8 mouse cellular contexts compared by ENCODE assay signal in genomic region chr13:51644829-51645789, GRCm38 (mm10). TPM values are rescaled to one million over a fixed set of nuclear protein-coding genes. Genes with fewer than 3 reads are reported as not detected.
DNase-seq lines count a peak whose midpoint lies in the region; ATAC-seq and TF ChIP-seq lines count a peak whose summit lies in the region.

Gene Cks2, plus strand, starts transcription at chr13:51645232.

- DNase-seq in CD8-positive naive resting alpha-beta T cell, adult 2 months (ENCODE audit: low read depth in 2 of 2, low spot score in 2 of 2), result peak; percentile 94
- peak; percentile 99 for DNase-seq in c-Kit-positive CD71-negative TER-119-negative erythroid progenitor cells, embryonic 14.5 days (ENCODE audit: low read depth)
- DNase-seq in forebrain, embryonic 10.5 days (ENCODE audit: extremely low spot score, low spot score), result peak; percentile 99
- DNase-seq in kidney, postnatal 25 days, result peak; percentile 98 to 99
- peak; percentile 99 for DNase-seq in liver, embryonic 14.5 days (ENCODE audit: low read depth in 3 of 3, low spot score in 3 of 3)
- peak; percentile 98 for DNase-seq in neural tube, embryonic 11.5 days (ENCODE audit: low spot score)
- DNase-seq in stomach, postnatal 0 days (ENCODE audit: low spot score), result peak; percentile 97

- no peak; the same call in 1 of the 2 replicates for TF ChIP-seq EP300 in liver, embryonic 14.5 days (IDR thresholded peaks at IDR 0.05; ENCODE audit: low read depth)
- TF ChIP-seq EP300 in stomach, postnatal 0 days (optimal IDR thresholded peaks at IDR 0.05), result no peak

- 0 out of 2 replicates have a peak, but pooled peaks have one; percentile 4 for TF ChIP-seq CTCF in liver, embryonic 14.5 days (IDR thresholded peaks at IDR 0.05; ENCODE audit: low read depth)
- no peak for TF ChIP-seq CTCF in stomach, postnatal 0 days (IDR thresholded peaks at IDR 0.05; ENCODE audit: low read depth)

- no peaks in the 10 kb centered on the region for H3K9me3 ChIP-seq in forebrain, embryonic 10.5 days
- no peaks in the 10 kb centered on the region for H3K9me3 ChIP-seq in heart, embryonic 15.5 days (replicated peaks)
- H3K9me3 ChIP-seq in liver, embryonic 14.5 days (ENCODE audit: control insufficient read depth, low read length), result no peaks in the 10 kb centered on the region
- no peaks in the 10 kb centered on the region for H3K9me3 ChIP-seq in neural tube, embryonic 11.5 days (ENCODE audit: control insufficient read depth, low read length)
- no peaks in the 10 kb centered on the region for H3K9me3 ChIP-seq in stomach, postnatal 0 days (ENCODE audit: control insufficient read depth, low read length)

- peak within 1 kb of the TSS; percentile 68 for H3K4me2 ChIP-seq in heart, embryonic 15.5 days
- peak within 1 kb of the TSS; percentile 97 for H3K4me2 ChIP-seq in liver, embryonic 14.5 days (ENCODE audit: low read depth)
- H3K4me2 ChIP-seq in neural tube, embryonic 11.5 days (ENCODE audit: low read depth), result peak within 1 kb of the TSS; percentile 60
- H3K4me2 ChIP-seq in stomach, postnatal 0 days (replicated peaks; ENCODE audit: low read depth), result peak within 1 kb of the TSS; percentile 77

- peak within 1 kb of the TSS; percentile 85 for H3K4me3 ChIP-seq in forebrain, embryonic 10.5 days
- H3K4me3 ChIP-seq in heart, embryonic 15.5 days, result peak within 1 kb of the TSS; percentile 87
- H3K4me3 ChIP-seq in liver, embryonic 14.5 days (ENCODE audit: insufficient read depth in 1 of 2, low read depth in 2 of 2, low read length in 2 of 2), result peak within 1 kb of the TSS; percentile 87 to 99
- peak within 1 kb of the TSS; percentile 59 for H3K4me3 ChIP-seq in neural tube, embryonic 11.5 days (ENCODE audit: low read depth, low read length)
- H3K4me3 ChIP-seq in stomach, postnatal 0 days (ENCODE audit: low read depth, low read length), result peak within 1 kb of the TSS; percentile 74

- peak within 1 kb of the TSS; percentile 98 for H3K27ac ChIP-seq in forebrain, embryonic 10.5 days
- H3K27ac ChIP-seq in heart, embryonic 15.5 days, result peak within 1 kb of the TSS; percentile 87
- peak within 1 kb of the TSS; percentile 94 for H3K27ac ChIP-seq in liver, embryonic 14.5 days
- H3K27ac ChIP-seq in neural tube, embryonic 11.5 days (ENCODE audit: low read depth, low read length), result peak within 1 kb of the TSS; percentile 9; the same call in 1 of the 2 replicates
- peak within 1 kb of the TSS; percentile 76 for H3K27ac ChIP-seq in stomach, postnatal 0 days (replicated peaks)

- H3K36me3 ChIP-seq in forebrain, embryonic 10.5 days (replicated peaks), result peaks cover 8% of the 10 kb centered on the region
- H3K36me3 ChIP-seq in heart, embryonic 15.5 days, result no peaks in the 10 kb centered on the region
- peaks cover 15% of the 10 kb centered on the region for H3K36me3 ChIP-seq in liver, embryonic 14.5 days (replicated peaks; ENCODE audit: control insufficient read depth, insufficient read depth, low read depth)
- no peaks in the 10 kb centered on the region for H3K36me3 ChIP-seq in neural tube, embryonic 11.5 days (ENCODE audit: control insufficient read depth, insufficient read depth, low read length)
- H3K36me3 ChIP-seq in stomach, postnatal 0 days (ENCODE audit: control insufficient read depth, insufficient read depth, low read length), result no peaks in the 10 kb centered on the region

- H3K27me3 ChIP-seq in forebrain, embryonic 10.5 days (ENCODE audit: poor library complexity, severe bottlenecking), result no peaks in the 10 kb centered on the region
- H3K27me3 ChIP-seq in heart, embryonic 15.5 days, result no peaks in the 10 kb centered on the region
- H3K27me3 ChIP-seq in liver, embryonic 14.5 days (ENCODE audit: control insufficient read depth, insufficient read depth, low read length), result no peaks in the 10 kb centered on the region
- H3K27me3 ChIP-seq in neural tube, embryonic 11.5 days (ENCODE audit: control insufficient read depth, insufficient read depth, low read length), result no peaks in the 10 kb centered on the region
- no peaks in the 10 kb centered on the region for H3K27me3 ChIP-seq in stomach, postnatal 0 days (ENCODE audit: control insufficient read depth, insufficient read depth, low read length)

- peak within 1 kb of the TSS; percentile 81 for H3K9ac ChIP-seq in heart, embryonic 15.5 days
- H3K9ac ChIP-seq in liver, embryonic 14.5 days (replicated peaks), result peak within 1 kb of the TSS; percentile 100
- H3K9ac ChIP-seq in neural tube, embryonic 11.5 days (ENCODE audit: low read length), result peak within 1 kb of the TSS; percentile 71
- H3K9ac ChIP-seq in stomach, postnatal 0 days (ENCODE audit: low read length), result peak within 1 kb of the TSS; percentile 81

- WGBS in forebrain, embryonic 10.5 days, result under 1% methylated on average over 83 of the region's 83 CpGs
- under 1% methylated on average over 83 of the region's 83 CpGs for WGBS in heart, embryonic 15.5 days
- WGBS in liver, embryonic 14.5 days (ENCODE audit: insufficient replicate concordance), result under 1% methylated on average over 83 of the region's 83 CpGs
- WGBS in neural tube, embryonic 11.5 days, result 1% methylated on average over 79 of the region's 83 CpGs
- under 1% methylated on average over 83 of the region's 83 CpGs for WGBS in stomach, postnatal 0 days

- H3K4me1 ChIP-seq in forebrain, embryonic 10.5 days, result peaks cover 46% of the 10 kb centered on the region
- peaks cover 32% of the 10 kb centered on the region for H3K4me1 ChIP-seq in heart, embryonic 15.5 days (replicated peaks)
- peaks cover 14 to 17% of the 10 kb centered on the region in 2 experiments for H3K4me1 ChIP-seq in liver, embryonic 14.5 days (replicated peaks; ENCODE audit: control insufficient read depth in 2 of 2, insufficient read depth in 2 of 2, low read length in 1 of 2)
- peaks cover 4% of the 10 kb centered on the region; the same call in 1 of the 2 replicates for H3K4me1 ChIP-seq in neural tube, embryonic 11.5 days (ENCODE audit: control insufficient read depth, insufficient read depth, low read length)
- no peaks in the 10 kb centered on the region for H3K4me1 ChIP-seq in stomach, postnatal 0 days (replicated peaks; ENCODE audit: control insufficient read depth, insufficient read depth)

- peak; percentile 98 for ATAC-seq in heart, embryonic 15.5 days (replicated peaks; ENCODE audit: insufficient number of reproducible peaks, insufficient read depth, low FRiP score, low read depth)
- ATAC-seq in liver, embryonic 14.5 days (ENCODE audit: insufficient read depth), result peak; percentile 91
- ATAC-seq in neural tube, embryonic 11.5 days (ENCODE audit: insufficient read depth, low FRiP score, low TSS enrichment), result peak; percentile 98
- peak; percentile 96 for ATAC-seq in stomach, postnatal 0 days (ENCODE audit: low FRiP score, low TSS enrichment)

RNA-seq across cellular contexts. Expression of gene Cks2, which starts in this region (rescaled TPM):
- 420 and 444 TPM in 2 replicates for polyA plus RNA-seq in forebrain, embryonic 10.5 days (2016; fragmentation: Nextera tagmentation; extraction: Ambion mirVana)
- polyA plus RNA-seq in heart, embryonic 15.5 days (2015; fragmentation: Nextera tagmentation; extraction: Ambion mirVana), result 221 and 236 TPM in 2 replicates
- polyA plus RNA-seq in liver, embryonic 14.5 days (2012; rRNA removed), result 241 and 279 TPM in 2 replicates
- polyA plus RNA-seq in liver, embryonic 14.5 days (2014; fragmentation: Nextera tagmentation; extraction: Ambion mirVana), result 487 and 490 TPM in 2 replicates
- polyA plus RNA-seq in neural tube, embryonic 11.5 days (2014; fragmentation: Nextera tagmentation; extraction: Ambion mirVana), result 315 and 323 TPM in 2 replicates
- 97.1 and 128 TPM in 2 replicates for polyA plus RNA-seq in stomach, postnatal 0 days (2015; fragmentation: Nextera tagmentation; extraction: Ambion mirVana)

Comparison
In these comparisons a context has a peak if more than half of its experiments do, and no peak if none do; other contexts are left out.
1. Peak in every context shown above with its lines: DNase-seq, ATAC-seq, H3K4me3 ChIP-seq and H3K27ac ChIP-seq.
2. H3K27ac ChIP-seq: peak in every context shown above with its lines; median percentile 98 in forebrain, embryonic 10.5 days; 94 in liver, embryonic 14.5 days; 87 in heart, embryonic 15.5 days; 76 in stomach, postnatal 0 days; 9 in neural tube, embryonic 11.5 days.